Mouse (Mus musculus): ENCODE measurements around the gene Wfdc21.

Wfdc21 gene

DNA sequence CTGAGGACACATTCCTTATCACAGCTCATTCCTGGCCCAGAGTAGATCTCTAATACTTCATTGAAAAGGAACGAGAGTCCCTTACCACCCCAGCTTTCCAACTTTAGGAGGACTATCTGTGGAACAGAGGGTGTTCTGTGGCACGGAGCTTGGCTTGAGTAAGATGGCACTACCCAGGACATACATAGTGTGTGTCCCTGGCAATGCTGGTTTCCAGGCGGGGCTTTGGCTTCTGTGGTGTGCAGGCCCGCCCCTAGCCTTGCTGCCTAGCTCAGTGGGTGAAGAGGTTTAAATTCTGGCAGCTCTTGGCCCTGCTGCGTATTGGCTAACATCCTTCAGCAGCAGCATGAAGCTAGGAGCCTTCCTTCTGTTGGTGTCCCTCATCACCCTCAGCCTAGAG is at the start of gene Wfdc21:
TSS of gene Wfdc21 (plus strand) at position 260 of the 400 bp plus-strand sequence.
- no peak for DNase-seq (ENCODE audit: low spot score)

GRCm38 (mm10) chr11:83703705-83704104 is 43.0 kb upstream of the Wfdc21 start, which contains the start of gene Wfdc17:
Gene Wfdc17 (plus strand): TSS chr11:83703991.
- no peak for DNase-seq (ENCODE audit: low spot score)

GRCm38 (mm10) chr11:83708715-83709114 is 38.0 kb upstream of the Wfdc21 start, which contains the start of gene Wfdc18:
Gene Wfdc18 (plus strand): TSS chr11:83709015.
- DNase-seq (ENCODE audit: low spot score): no peak

GRCm38 (mm10) chr11:83709683-83710082 is 37.1 kb upstream of the Wfdc21 start:
- DNase-seq (ENCODE audit: low spot score): no peak

DNA sequence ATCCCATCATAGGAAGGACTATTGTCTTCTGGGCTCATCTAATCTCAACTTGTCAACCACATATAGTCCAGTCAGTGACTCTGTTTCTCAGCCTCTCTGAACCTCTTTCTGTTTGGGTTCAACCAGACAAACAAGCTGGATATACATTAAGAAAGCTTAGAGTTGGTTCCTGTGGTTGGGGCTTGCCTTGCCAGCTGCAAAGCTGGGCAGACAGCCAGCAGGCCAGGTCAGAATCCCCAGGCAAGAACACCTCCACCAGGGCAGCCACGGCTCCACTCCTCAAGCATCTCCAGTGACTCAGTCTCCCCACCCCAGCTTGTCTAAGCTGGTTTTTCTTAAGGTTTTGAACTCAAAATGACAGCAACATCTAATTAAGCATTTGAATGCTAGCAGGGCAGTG is 34.1 kb upstream of the Wfdc21 start:
- no peak for DNase-seq (ENCODE audit: low spot score)

DNA sequence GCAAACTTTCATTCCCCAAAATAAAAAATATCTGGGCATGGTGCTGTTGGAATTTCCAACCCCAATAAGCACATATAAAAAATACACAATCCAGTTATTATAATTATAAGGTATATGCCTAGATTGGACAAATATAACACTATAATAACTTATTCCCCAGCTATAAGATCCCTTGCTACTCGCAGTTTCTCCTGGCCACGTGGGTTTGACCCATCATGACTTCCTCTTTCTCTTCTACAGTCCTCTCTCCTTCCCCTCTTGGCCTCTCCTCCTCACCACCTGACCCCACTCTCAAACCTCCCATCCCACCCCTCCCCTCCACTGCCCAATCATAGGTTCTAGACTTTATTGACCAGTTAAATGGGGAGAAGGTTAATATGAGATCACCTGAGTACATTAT is 32.8 kb upstream of the Wfdc21 start:
- DNase-seq (ENCODE audit: low spot score): no peak

- DNase-seq (ENCODE audit: low spot score): peak; percentile 4
These were observed 29.6 kb upstream of the Wfdc21 start for GRCm38 (mm10) chr11:83717042-83717665.

GRCm38 (mm10) chr11:83720766-83721165 is 26.0 kb upstream of the Wfdc21 start:
- DNase-seq (ENCODE audit: low spot score): no peak

DNA sequence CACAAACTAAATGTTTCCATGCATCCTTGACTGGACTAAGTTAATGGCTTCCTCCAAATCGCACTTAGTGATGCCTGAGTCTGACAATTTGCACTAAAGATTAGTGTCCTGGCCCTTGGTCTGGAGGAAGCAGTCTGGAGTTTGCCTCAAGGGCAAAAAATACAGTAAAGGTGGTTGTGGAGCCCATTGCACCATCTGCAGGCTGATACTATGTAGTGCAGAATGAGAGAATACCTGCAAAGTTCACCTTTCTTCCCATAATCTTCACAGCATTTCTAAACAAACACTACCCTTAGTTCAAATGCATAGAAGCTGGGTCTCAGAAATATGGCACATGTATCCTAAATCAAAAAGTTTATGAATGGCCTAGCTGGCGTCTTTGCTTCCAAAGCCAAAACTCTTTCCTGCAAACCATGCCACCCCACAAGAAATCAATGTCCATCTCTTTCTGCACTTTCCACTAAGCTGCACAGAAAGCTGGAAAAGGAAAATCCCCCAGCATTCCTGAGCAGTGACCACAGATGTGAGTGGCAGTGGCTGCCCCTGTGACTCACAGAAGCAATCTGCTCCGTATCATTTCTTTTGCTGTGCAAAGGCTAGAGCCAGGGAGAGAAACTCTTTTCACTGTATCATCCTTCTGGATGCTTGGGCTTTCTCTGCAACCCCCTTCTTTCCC is 17.8 kb upstream of the Wfdc21 start:
- no peak for DNase-seq (ENCODE audit: low spot score)

GRCm38 (mm10) chr11:83731116-83731515 is 15.6 kb upstream of the Wfdc21 start:
- no peak for DNase-seq (ENCODE audit: low spot score)

DNA sequence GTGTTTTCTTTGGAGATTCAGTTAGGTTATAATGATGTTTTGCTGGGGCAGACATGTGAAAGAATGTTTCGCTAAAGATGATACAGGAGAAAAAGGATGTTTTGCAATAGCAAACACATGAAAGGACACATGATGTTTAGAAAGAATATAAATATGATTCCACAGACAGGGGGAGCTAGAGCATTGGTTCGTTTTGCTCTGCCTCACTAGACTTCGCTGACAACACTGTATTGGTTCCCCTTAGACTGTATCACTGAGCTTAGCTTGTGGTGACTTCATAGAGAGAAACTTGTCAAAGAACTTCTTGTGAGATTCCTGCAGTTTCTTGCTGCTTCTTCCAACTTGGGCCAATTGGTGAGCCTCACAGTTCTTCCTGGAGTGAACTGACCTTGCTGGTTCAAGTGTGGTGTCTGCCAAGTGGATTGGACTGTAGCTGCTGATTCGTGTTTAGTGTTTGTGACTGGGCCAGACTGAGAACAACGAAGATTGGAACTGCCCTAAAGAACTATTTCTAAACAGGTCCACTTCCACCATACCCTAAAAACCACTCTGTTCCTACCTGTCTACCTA is 13.6 kb upstream of the Wfdc21 start:
- DNase-seq (ENCODE audit: low spot score): no peak

- no peak for DNase-seq (ENCODE audit: low spot score)
These were observed 12.5 kb upstream of the Wfdc21 start for GRCm38 (mm10) chr11:83734215-83734614.

- no peak for DNase-seq (ENCODE audit: low spot score)
These were observed 10.9 kb upstream of the Wfdc21 start for GRCm38 (mm10) chr11:83735881-83736280.

GRCm38 (mm10) chr11:83737109-83737558 is 9.6 kb upstream of the Wfdc21 start:
- DNase-seq (ENCODE audit: low spot score): no peak

DNA sequence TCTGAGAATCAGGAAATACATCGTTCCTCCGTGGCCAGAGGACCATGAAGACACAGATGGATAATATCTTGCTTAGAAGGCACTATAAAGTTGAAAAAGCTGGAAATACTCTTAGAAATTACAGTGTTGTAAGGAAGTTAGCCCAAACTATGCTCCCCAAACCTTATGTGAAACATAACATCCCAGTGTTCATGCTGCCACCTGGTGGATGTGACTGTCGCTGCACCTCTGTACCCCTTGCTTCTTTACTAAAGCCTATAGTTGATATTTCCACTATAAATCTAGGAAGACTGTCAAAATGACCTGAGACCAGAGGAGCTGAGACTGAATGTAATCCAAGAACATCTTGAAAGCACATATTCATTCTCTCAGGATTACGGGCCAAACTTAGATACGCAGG is 7.5 kb upstream of the Wfdc21 start:
- DNase-seq (ENCODE audit: low spot score): peak; percentile 58

DNA sequence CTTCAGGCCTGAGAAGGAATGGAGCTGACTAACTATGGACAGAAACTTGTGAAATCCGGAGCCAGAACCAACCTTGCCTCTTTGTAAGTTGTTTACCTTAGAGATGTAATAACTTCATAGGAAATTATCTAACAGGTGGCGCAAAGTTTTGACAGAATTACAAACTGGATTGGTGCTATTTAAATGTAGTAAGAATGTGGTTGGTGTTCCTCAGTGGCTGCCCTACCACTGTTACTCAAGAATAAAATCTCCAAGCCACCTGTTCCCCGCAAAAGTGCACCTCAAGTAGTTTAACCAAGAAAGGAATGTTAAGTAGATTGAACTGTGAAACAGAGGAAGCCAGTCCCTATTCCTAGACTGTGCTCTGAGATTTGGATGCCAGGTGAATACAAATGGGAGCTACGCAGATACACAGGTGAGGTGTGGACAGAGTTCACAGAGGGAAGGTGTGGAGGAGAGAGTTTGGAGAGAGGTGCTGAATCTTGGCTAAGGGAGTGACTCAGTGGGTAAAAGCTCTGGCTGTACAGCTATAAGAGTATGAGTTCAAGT is 6.2 kb upstream of the Wfdc21 start:
- DNase-seq (ENCODE audit: low spot score): no peak

DNA sequence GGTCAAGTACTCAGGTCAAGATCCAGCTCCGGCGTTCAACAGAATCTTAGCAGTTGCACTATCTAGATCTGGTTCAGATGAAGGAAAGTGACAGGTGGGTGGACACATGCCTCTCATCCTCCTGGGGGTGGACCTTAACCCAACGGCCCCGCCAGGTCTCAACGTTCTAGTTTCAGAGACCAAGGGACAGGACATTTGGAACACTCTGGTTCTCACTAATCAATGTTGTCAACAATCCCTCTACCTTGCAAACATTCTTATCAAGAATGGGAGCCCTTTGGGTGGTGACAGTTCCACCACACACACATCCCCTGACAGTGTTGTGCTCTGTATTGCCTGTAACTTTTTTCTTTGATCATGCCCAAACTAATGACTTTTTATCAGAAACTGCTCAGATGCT is 4.9 kb upstream of the Wfdc21 start:
- no peak for DNase-seq (ENCODE audit: low spot score)

DNA sequence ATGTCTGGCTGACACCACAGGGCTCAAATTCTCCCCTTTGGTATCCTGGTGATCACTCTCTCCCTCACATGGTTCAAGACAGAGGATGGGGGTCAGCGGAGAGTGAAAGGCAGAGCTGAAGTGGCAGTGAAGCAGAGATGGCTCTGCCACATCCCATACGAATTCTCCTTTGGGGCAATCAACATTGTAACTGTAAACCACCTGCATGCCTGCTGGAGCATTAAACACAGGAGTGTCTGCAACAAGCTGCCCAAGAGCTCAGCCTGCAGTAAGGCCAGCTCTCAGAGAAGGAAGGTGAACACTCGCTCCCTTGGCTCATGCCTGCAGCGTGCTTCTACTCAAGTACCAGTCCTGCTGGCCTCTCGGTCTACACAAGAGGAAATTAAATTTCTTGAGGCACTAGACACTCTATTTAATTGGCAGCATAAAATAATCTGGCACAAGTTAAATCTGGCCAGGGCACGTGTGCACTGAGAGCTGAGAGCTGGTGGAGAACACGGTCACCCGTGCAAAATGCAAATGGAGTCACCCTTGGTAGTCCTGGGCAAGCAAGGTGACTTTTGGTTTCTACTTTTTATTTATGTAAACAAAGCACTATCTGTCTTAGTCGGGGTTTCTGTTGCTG is 3.9 kb upstream of the Wfdc21 start:
- no peak for DNase-seq (ENCODE audit: low spot score)

DNA sequence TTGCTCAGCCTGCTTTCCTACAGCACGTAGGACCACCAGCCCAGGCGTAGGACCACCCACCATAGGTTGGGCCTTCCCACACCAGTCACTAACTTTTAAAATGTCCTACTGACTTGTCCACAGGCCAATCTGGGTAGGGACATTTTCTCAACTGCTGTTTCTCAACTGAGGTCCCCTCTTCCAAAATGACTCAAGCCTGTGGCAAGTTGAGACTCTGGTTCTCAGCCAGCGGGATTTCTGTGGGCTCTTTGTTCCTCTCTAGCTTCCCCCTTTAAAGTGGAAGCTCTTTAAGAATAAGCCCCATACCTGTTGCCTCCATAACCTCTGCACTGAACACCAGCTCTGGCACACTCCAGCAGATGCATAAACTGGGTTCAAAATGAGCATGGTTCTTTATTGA is 3.2 kb upstream of the Wfdc21 start:
- DNase-seq (ENCODE audit: low spot score): no peak

- DNase-seq (ENCODE audit: low spot score): no peak
These were observed 588 bp upstream of the Wfdc21 start for GRCm38 (mm10) chr11:83746152-83746551.

DNA sequence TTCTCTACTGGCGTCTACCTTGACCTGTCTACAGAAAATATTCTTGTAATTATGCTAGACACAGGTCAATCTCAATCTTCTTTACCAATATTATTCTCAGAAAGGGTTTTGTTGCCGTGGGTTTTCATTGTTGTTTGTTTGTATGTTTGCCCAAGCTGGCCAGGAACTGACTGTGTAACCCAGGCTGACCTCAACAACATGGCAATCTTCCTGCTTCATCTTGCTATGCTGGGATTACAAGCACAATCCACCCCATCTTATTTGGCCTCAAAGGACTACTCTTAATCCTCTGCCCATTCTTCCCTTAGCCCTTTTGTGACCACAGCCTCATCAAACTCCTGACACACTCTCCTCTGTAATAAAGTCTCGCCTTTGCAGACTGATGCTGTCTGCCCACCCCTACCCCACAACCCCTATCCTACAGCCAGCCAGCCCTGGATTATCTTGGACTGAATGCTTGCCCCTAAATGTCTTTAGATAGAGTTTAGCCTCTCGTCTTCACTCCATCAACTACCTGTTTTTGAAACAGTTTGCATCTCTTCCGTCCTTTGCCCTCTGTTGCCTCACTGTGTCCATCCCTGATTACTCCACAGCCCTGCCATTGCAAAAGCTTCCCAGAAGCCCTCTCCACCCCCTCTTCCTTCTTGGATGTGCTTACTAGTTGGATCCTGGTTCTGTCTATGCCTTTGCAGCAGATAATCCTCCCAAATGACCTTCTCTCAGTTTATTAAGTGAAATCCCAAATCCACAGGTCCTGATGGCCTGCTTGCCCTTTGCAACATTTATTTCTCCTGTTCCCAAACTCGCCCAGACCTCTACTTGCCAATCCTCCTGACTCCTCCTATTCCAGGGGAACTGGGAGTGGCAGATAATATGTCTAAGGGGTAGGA is 881 bp downstream of the Wfdc21 start:
- DNase-seq (ENCODE audit: low spot score): no peak
